Mouse (Mus musculus): ENCODE results near the gene Intu.
A peak's percentile ranks its signal among the peaks of the same experiment; 100 is the strongest.

The Intu gene

GRCm38 (mm10) chr3:40683171-40683570 lies 152.1 kb downstream of the Intu start:
- DNase-seq (ENCODE audit: low spot score) = no peak

GRCm38 (mm10) chr3:40685855-40686515 lies 154.9 kb downstream of the Intu start:
- no peak for DNase-seq (ENCODE audit: low spot score)

- DNase-seq (ENCODE audit: low spot score) = no peak
Observed at GRCm38 (mm10) chr3:40686836-40687235, 155.8 kb downstream of the Intu start.

- no peak for DNase-seq (ENCODE audit: low spot score)
Observed at GRCm38 (mm10) chr3:40687588-40687987, 156.5 kb downstream of the Intu start.

GRCm38 (mm10) chr3:40691566-40691965 lies 160.5 kb downstream of the Intu start:
- no peak for DNase-seq (ENCODE audit: low spot score)

- DNase-seq (ENCODE audit: low spot score) = no peak
Observed at GRCm38 (mm10) chr3:40693435-40693834, 162.3 kb downstream of the Intu start.

- no peak for DNase-seq (ENCODE audit: low spot score)
Observed at GRCm38 (mm10) chr3:40693960-40694359, 162.9 kb downstream of the Intu start.

GRCm38 (mm10) chr3:40694438-40694837 lies 163.4 kb downstream of the Intu start:
- no peak for DNase-seq (ENCODE audit: low spot score)

- DNase-seq (ENCODE audit: low spot score) = no peak
Observed at GRCm38 (mm10) chr3:40695162-40695561, 164.1 kb downstream of the Intu start.

GRCm38 (mm10) chr3:40698834-40699233 lies 167.7 kb downstream of the Intu start:
- no peak for DNase-seq (ENCODE audit: low spot score)

- DNase-seq (ENCODE audit: low spot score) = no peak
Observed at GRCm38 (mm10) chr3:40704816-40705430, 173.8 kb downstream of the Intu start.

- no peak for DNase-seq (ENCODE audit: low spot score)
Observed at GRCm38 (mm10) chr3:40708655-40709054, 177.6 kb downstream of the Intu start, which contains the start of gene Slc25a31. Gene Slc25a31, plus strand, starts transcription at chr3:40708855.

GRCm38 (mm10) chr3:40716056-40716455 lies 185.0 kb downstream of the Intu start:
- DNase-seq (ENCODE audit: low spot score) = no peak

- DNase-seq (ENCODE audit: low spot score) = no peak
Observed at GRCm38 (mm10) chr3:40719022-40719421, 187.9 kb downstream of the Intu start.

- no peak for DNase-seq (ENCODE audit: low spot score)
Observed at GRCm38 (mm10) chr3:40738381-40738912, 207.4 kb downstream of the Intu start.

- no peak for DNase-seq (ENCODE audit: low spot score)
Observed at GRCm38 (mm10) chr3:40744024-40744835, 213.1 kb downstream of the Intu start, which contains the start of gene Hspa4l. Gene Hspa4l, plus strand, starts transcription at chr3:40744495.

- peak; percentile 92 for DNase-seq (ENCODE audit: low spot score)
Observed at GRCm38 (mm10) chr3:40744836-40745660, 214.0 kb downstream of the Intu start.

GRCm38 (mm10) chr3:40745661-40746547 lies 214.8 kb downstream of the Intu start:
- DNase-seq (ENCODE audit: low spot score) = peak; percentile 4
